Mouse (Mus musculus) CD4-positive, CD25-positive, alpha-beta regulatory T cell, adult 2 months (primary cell): ENCODE measurements around the gene Nudt6.
A peak's percentile ranks its signal among the peaks of the same experiment; 100 is the strongest.

Source experiments
- DNase-seq: peaks from one replicate; pipeline ENCODE4 v3.0.0-alpha.2; 2012; ENCODE audit warnings: low read depth, low spot score

The Nudt6 gene

DNA sequence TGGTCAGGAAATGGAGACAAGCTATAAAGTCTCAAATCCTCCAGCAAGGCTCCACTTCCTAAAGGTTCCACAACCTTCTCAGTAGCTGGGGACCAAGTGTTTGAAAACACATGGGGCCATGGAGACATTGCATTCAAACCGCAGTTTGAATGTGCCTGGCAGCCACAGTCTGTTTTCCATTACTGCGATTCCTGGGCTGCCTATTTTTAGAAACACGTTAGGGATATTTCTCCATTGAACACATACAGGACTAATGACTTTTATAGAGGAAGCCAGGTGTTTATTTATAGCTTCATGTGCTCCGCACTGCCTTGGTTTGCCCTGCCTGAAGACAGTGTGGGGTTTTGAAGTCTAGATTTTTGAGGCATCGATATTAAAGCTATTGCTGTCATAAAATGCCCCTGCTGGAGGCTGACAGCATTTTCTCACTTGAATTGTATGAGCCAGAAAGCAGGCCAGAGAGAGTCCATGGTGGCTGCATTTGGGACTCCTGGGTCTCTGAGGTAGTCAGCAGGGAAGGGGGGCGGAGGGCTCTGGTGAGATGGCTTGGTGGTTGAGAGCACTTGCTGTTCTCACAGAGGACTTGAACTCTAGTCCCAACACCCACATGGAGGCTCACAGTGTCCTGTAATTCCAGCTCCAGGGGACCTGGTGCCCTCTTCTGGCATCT, 36.8 kb downstream of the Nudt6 start:
- no peak for DNase-seq

DNA sequence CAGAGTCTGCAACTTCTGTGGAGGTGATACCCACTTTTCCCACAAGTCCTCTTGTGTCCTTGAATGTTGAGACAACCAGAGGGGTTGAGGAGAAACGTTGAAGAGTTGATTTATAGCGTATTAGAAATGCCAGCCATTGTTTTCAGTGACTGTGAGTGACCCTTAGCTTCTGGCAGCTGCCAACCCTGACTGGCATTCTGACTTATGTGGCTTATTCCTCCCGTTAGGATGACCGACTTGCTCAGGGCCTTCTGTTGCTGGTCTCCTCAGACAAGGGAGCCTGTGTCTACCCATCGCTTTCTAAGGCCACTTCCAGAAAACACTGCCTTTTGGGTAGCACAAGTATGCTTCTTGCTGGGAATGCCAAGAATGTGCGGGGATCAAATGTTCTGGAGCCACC, 38.6 kb downstream of the Nudt6 start:
- DNase-seq = no peak

DNA sequence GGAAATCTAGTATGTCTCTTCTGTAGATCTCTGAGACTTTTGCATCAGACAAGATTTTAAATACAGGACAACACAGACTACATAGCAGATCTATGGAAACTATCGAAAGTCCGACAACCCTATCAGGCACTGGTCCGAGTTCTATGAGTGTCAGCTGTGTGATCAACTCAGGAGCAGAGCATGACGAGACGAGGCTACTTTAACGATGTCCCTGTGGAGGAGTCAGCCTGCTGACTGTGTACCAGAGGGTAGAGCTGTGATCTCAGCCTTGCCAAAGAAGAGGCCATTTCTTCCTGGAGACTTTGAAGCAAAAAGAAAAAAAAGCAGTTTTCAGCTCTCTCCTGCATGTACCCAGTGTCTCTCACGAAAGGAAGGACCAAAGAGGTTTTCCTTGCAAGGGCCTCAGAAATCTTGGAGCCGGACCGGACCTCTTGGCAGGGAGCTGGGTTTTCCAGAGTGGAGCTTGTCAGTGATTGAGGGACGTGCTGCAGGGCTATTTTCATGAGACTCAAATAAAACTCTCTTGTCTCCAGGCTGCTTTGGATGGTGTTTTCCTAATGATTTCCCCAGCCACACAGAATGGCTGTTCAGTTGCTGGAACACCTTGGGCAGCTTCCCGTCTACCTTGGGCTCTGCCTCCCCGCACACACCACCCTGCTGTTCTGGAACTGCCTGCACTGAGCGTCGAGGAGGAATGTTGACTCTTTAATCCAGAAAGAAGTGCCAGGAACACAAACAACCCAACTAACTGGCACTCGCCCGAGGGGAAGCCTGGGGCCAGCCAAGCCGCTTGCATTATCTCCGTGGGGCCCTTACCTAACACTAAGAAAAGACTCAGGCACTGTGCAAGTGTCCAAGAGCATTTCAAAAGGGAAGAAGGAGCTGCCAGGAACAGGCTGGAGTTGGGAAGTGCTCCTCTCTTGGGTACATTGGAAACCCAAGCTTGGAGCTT, 39.8 kb downstream of the Nudt6 start:
- no peak for DNase-seq

DNA sequence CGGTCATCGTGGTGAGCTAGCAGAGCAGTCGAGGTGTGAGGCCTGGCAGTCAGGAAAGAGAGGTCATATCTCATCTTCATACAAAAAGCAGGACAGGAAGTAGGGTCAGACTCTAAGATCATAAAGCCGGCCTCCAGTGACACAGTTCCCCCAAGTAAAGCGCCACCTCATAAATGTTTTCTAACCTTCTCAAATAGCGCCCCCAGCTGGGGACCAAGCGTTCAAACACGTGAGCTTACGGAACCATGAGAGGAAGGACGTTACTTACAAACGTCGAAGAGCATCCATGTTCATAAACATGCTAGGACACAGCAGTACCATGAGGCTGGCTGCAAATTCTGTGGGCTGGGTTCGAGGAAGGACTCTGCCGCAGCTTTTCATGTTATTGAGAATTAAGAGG, 40.8 kb downstream of the Nudt6 start:
- DNase-seq = peak; percentile 37

DNA sequence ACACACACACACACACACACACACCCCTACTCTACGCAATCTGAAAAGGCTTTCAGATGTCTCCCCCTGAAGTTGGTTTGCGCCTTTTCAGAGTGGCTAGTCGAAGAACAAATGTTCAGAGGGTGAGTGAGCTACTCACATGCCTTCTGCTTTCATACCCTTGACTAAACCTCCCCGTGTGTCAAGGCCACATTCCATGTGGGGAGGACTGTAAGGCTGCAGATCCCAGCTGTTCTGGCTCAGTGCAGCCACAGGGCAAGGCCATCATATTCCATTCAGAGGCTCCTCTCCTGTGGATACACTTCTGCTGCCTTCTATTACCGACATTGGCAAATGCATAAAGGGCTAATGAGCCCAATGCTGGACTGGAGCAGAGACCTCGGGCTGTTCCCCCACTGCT, 41.6 kb downstream of the Nudt6 start:
- DNase-seq = no peak

DNA sequence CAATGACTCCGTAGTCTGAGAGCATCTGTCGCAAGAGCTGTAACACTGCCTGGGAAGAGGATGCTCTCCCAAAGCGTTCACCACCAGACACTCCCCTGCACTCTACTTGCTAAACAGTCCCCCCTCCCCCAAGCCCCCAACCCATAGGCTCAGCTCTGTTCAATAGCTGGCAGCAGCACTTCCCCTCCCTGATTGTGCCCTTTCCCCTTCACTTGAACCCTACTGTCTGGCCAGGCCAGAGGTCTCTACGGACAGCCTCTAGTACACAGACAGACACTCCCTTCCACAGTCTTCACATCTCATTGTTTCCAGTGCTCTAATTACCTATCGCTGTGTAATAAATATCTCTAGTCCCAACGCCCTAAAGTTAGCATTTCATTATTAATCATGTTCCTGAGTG, 42.1 kb downstream of the Nudt6 start:
- no peak for DNase-seq

DNA sequence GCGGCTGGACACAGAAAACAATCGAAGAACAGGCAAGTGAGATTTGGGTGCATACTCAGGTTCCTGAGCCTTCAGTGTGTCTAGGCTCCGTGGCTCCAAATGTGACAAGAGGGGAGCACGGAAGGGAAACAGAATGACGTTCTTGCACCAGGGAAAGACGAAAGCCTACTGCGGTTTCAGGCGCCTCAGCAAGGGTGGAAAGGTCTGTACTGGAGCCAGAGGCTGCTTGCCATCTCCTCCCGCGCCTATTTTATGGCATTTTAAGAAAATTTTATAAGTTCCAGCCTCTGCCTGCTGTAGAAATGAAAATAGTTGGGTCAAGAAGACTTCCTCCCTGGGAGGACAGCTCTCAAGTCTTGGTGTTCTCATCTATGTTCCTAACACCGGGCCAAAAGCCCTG, 46.3 kb downstream of the Nudt6 start:
- DNase-seq = no peak

DNA sequence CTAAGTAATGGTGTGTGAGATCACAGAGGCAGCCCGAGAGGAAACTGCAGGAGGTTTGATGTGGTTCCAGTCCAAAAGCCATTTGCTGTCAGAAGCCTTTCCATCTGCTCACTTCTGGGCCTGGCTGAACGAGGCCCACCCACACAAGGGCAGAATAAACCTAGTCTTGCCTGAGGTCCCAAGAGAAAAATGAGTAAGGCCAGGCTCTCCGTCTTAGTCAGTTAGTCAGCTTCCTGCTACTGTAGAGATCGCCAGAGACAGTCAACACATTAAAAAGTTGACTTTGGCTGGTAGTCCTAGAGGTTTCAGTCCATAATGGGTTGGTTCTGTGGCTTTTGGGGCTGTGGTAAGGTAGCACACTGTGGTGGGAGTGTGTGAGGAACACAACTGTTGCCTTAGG, 49.6 kb downstream of the Nudt6 start:
- peak; percentile 34 for DNase-seq

DNA sequence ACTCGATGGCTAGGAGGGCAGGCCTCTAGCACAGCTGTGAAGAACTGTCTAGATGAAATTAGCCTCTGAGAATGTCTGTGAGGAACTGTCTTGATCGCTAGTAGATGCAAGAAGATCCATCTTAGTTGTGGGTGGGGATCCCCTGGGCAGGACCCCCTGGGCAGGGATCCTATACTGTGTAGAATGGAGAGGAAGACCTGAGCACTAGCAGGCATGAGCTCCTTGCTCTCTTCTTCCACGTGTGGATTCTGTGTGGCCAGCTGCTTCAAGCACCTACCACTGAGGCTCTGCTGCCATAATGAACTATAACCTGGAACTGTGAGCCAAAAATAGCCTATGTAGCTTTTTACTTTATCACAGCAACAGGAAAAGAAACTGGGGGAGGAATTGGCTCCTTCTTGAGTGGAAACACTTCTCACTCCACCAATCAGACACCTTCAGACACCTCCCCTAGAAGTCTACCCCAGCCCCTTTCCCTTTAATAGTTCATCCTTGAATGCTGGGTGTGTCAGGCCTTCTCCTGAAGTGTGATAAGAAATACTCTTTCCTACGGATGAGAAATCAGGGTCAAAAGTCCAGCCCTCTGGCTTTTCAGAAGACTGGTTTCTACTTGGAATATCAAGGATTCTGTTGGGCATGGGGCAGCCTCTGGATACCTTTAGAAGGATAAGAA, 53.5 kb downstream of the Nudt6 start:
- no peak for DNase-seq

DNA sequence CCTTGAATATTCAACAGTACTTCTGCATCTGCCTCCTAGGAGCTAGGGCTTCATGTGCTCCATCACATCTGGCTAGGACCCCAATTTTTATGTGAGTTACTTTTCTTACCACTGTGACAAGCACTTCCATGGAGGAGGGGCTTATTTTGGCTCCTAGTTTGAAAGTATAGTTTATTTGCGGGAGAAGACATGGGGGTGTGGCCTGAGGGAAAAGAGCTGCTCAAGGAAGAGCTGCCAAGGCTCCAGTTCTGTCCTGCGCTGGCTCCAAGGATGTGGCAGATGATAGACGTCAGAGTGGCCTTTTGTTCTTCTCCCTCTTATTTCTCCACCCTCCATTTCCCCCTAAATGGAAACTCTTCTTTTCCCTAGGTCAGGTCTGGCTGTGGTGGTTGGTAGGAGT, 54.0 kb downstream of the Nudt6 start:
- no peak for DNase-seq

DNA sequence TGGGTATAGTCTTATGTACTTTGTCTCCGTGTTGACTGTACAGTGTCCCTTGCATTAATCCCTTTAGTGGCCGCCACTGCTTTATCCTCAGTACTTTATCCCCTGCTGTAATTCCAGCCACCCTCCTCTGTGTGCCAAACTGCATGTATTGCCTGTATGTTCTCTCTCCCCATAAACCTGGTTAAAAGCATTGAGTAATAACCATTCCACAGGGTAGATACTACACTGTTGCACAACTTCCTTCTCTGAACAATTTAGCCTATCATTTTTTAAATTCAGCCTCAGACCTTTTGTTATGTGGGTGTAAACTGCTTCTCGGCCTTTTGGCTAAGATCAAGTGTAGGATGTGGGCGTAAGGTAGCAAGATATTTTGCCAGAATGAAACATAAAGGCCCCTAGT, 54.9 kb downstream of the Nudt6 start:
- DNase-seq = no peak

DNA sequence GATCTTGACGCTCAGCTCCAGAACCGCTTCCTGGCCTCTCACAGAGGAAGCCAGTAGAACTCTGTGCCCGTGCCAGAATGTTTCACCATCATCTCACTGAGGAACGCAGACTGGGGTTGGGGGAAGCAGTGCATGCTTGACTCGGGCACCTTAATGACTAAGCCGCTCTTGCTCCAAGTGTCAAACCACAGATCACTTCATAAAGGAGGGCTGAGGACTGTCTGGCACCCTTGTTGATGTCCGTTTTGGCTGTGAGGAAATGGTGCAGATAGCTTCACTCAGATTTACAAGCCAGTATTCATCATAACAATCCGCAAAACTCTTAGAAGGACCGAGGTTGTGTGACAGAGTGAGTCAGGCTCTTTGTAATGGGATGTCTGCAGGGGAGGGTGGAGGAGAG, 59.3 kb downstream of the Nudt6 start:
- no peak for DNase-seq
